Mouse (Mus musculus): ENCODE measurements around the gene Olfr826. TPM values are rescaled to one million over a fixed set of nuclear protein-coding genes. Genes with fewer than 3 reads are reported as not detected.

Gene Olfr826
- polyA plus RNA-seq, 1 experiment from 2014 or later: not detected

Other genes starting within 250 kb of the Olfr826 start
- not detected in 2 replicates for gene Olfr818, start 235.1 kb downstream of the Olfr826 start, polyA plus RNA-seq (2016; fragmentation: Nextera tagmentation; extraction: Ambion mirVana)
- gene Olfr819, start 216.9 kb downstream of the Olfr826 start, polyA plus RNA-seq (2016; fragmentation: Nextera tagmentation; extraction: Ambion mirVana): not detected in 2 replicates
- not detected in 2 replicates for gene Olfr247, start 208.0 kb downstream of the Olfr826 start, polyA plus RNA-seq (2016; fragmentation: Nextera tagmentation; extraction: Ambion mirVana)
- not detected in 2 replicates for gene Gm10310, start 199.1 kb downstream of the Olfr826 start, polyA plus RNA-seq (2016; fragmentation: Nextera tagmentation; extraction: Ambion mirVana)
- gene Olfr820, start 171.6 kb downstream of the Olfr826 start, polyA plus RNA-seq (2016; fragmentation: Nextera tagmentation; extraction: Ambion mirVana): not detected in 2 replicates
- gene Olfr821, start 153.8 kb downstream of the Olfr826 start, polyA plus RNA-seq (2016; fragmentation: Nextera tagmentation; extraction: Ambion mirVana): not detected in 2 replicates
- gene Olfr822, start 113.0 kb downstream of the Olfr826 start, polyA plus RNA-seq (2016; fragmentation: Nextera tagmentation; extraction: Ambion mirVana): not detected in 2 replicates
- gene Olfr823, start 68.8 kb downstream of the Olfr826 start, polyA plus RNA-seq (2016; fragmentation: Nextera tagmentation; extraction: Ambion mirVana): not detected in 2 replicates
- gene Olfr824, start 54.2 kb downstream of the Olfr826 start, polyA plus RNA-seq (2016; fragmentation: Nextera tagmentation; extraction: Ambion mirVana): not detected in 2 replicates
- not detected in 2 replicates for gene Olfr825, start 17.4 kb downstream of the Olfr826 start, polyA plus RNA-seq (2016; fragmentation: Nextera tagmentation; extraction: Ambion mirVana)
- gene Olfr827, start 30.2 kb upstream of the Olfr826 start, polyA plus RNA-seq (2016; fragmentation: Nextera tagmentation; extraction: Ambion mirVana): not detected in 2 replicates
- gene Neurod4, start 96.1 kb upstream of the Olfr826 start, polyA plus RNA-seq (2016; fragmentation: Nextera tagmentation; extraction: Ambion mirVana): 1.4 and 2.1 TPM in 2 replicates
- 0.52 TPM in 1 of 2 replicates, not detected in the other for gene Tespa1, start 138.7 kb upstream of the Olfr826 start, polyA plus RNA-seq (2016; fragmentation: Nextera tagmentation; extraction: Ambion mirVana)
- gene Vmn2r84, start 210.1 kb upstream of the Olfr826 start, polyA plus RNA-seq (2016; fragmentation: Nextera tagmentation; extraction: Ambion mirVana): not detected in 2 replicates
- gene Vmn2r85, start 245.5 kb upstream of the Olfr826 start, polyA plus RNA-seq (2016; fragmentation: Nextera tagmentation; extraction: Ambion mirVana): not detected in 2 replicates